In the genomic region with DNA sequence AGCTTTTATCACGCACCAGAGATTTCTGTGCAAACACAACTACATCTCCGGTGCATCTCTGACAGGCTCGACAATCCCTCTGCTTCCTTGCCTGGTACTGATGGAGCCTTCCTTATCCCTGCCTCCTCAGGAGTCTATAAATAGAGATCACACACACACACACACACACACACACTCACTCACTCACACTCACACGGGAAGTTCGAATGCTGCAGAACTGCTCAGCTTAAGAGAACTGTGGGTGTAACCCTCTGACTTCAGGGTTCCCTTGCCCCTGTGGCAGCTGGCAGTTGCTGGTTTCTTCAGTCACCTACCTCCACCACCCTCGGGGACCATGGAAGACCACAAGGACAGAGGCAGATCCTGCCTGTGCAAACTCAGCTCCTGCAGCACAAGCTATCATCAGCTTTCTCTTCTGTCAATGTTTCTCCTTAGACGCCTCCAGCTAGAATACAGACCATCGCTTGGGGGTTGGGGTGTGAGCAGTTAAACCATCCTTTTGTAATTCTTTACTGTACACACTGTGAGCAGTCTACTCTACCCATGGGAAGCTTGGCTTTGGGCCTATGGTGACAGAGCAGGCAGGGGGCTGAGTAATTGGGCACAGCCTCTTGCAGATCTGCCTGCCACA, we compare ENCODE assay signal across 8 mouse cellular contexts.
A peak's percentile ranks its signal among the peaks of the same experiment; 100 is the strongest.
DNase-seq lines count a peak whose midpoint lies in the region; ATAC-seq and TF ChIP-seq lines count a peak whose summit lies in the region.

No protein-coding gene starts in this region.

- no peak for ATAC-seq in kidney, embryonic 15.5 days (replicated peaks; ENCODE audit: low FRiP score)
- ATAC-seq in kidney, embryonic 16.5 days (ENCODE audit: low FRiP score, low TSS enrichment) = no peak
- ATAC-seq in midbrain, postnatal 0 days (ENCODE audit: low FRiP score) = no peak
- no peak for ATAC-seq in granulocyte monocyte progenitor cell, adult 5-6 weeks (replicated peaks; ENCODE audit: poor library complexity, severe bottlenecking)

- H3K9me3 ChIP-seq in kidney, embryonic 15.5 days (replicated peaks) = no peaks in the 10 kb centered on the region
- no peaks in the 10 kb centered on the region for H3K9me3 ChIP-seq in kidney, embryonic 16.5 days (ENCODE audit: low read length)
- H3K9me3 ChIP-seq in midbrain, postnatal 0 days (ENCODE audit: low read length) = no peaks in the 10 kb centered on the region

- 39% methylated on average over 8 of the region's 8 CpGs for WGBS in kidney, embryonic 15.5 days
- WGBS in kidney, embryonic 16.5 days = 45% methylated on average over 8 of the region's 8 CpGs
- 42% methylated on average over 8 of the region's 8 CpGs for WGBS in midbrain, postnatal 0 days

- no peak overlapping the region for H3K9ac ChIP-seq in kidney, embryonic 15.5 days
- H3K9ac ChIP-seq in kidney, embryonic 16.5 days (replicated peaks; ENCODE audit: low read length) = no peak overlapping the region
- H3K9ac ChIP-seq in midbrain, postnatal 0 days (replicated peaks; ENCODE audit: low read length, poor library complexity, severe bottlenecking) = no peak overlapping the region

- no peak for TF ChIP-seq CTCF in cortical plate, adult 2 months (IDR thresholded peaks at IDR 0.05; ENCODE audit: extremely low read depth, insufficient read depth, low read length)
- TF ChIP-seq CTCF in midbrain, postnatal 0 days (IDR thresholded peaks at IDR 0.05) = no peak

- no peaks in the 10 kb centered on the region for H3K36me3 ChIP-seq in kidney, embryonic 15.5 days
- H3K36me3 ChIP-seq in kidney, embryonic 16.5 days (ENCODE audit: insufficient read depth, low read length) = no peaks in the 10 kb centered on the region
- no peaks in the 10 kb centered on the region for H3K36me3 ChIP-seq in midbrain, postnatal 0 days (ENCODE audit: insufficient read depth, low read length)

- 0 out of 2 replicates have a peak overlapping the region, but pooled peaks have one; percentile 32 for H3K27ac ChIP-seq in kidney, embryonic 15.5 days
- no peak overlapping the region for H3K27ac ChIP-seq in kidney, embryonic 16.5 days (ENCODE audit: low read length)
- H3K27ac ChIP-seq in cortical plate, adult 2 months (ENCODE audit: insufficient read depth, low read length) = peak overlapping the region; percentile 88
- peak overlapping the region; percentile 70 for H3K27ac ChIP-seq in midbrain, postnatal 0 days (ENCODE audit: low read depth, low read length)

- no peak overlapping the region for H3K4me2 ChIP-seq in kidney, embryonic 15.5 days
- no peak overlapping the region for H3K4me2 ChIP-seq in kidney, embryonic 16.5 days (replicated peaks; ENCODE audit: low read depth, low read length)
- no peak overlapping the region for H3K4me2 ChIP-seq in midbrain, postnatal 0 days (ENCODE audit: low read depth, low read length, poor library complexity, severe bottlenecking)

- TF ChIP-seq POLR2A in cortical plate, adult 2 months (IDR thresholded peaks at IDR 0.05; ENCODE audit: extremely low read depth, insufficient read depth, low read length) = peak; percentile 50; the same call in 1 of the 2 replicates

- H3K27me3 ChIP-seq in kidney, embryonic 15.5 days = 0 out of 2 replicates have a peak, but pooled peaks cover 12% of the 10 kb centered on the region
- H3K27me3 ChIP-seq in kidney, embryonic 16.5 days (ENCODE audit: insufficient read depth, low read length) = no peaks in the 10 kb centered on the region
- no peaks in the 10 kb centered on the region for H3K27me3 ChIP-seq in midbrain, postnatal 0 days (ENCODE audit: insufficient read depth, low read length)

- H3K4me1 ChIP-seq in kidney, embryonic 15.5 days = peaks cover 21% of the 10 kb centered on the region
- peaks cover 5% of the 10 kb centered on the region for H3K4me1 ChIP-seq in kidney, embryonic 16.5 days (ENCODE audit: insufficient read depth, low read length)
- H3K4me1 ChIP-seq in cortical plate, adult 2 months (ENCODE audit: control insufficient read depth, insufficient read depth, low read length) = peaks cover 20% of the 10 kb centered on the region
- 0 out of 2 replicates have a peak, but pooled peaks cover 11% of the 10 kb centered on the region for H3K4me1 ChIP-seq in midbrain, postnatal 0 days (ENCODE audit: insufficient read depth, low read length)

- peak; percentile 58 to 78 for DNase-seq in frontal cortex, postnatal 36 days (ENCODE audit: low spot score in 2 of 2)
- DNase-seq in midbrain, postnatal 0 days (ENCODE audit: low spot score) = peak; percentile 32
- no peak for DNase-seq in natural killer cell, adult 2 months (ENCODE audit: low spot score in 2 of 2)
- DNase-seq in yolk sac, embryonic 10.5 days (ENCODE audit: low spot score) = no peak

- no peak overlapping the region for H3K4me3 ChIP-seq in kidney, embryonic 15.5 days (replicated peaks)
- no peak overlapping the region for H3K4me3 ChIP-seq in kidney, embryonic 16.5 days (ENCODE audit: low read length)
- H3K4me3 ChIP-seq in cortical plate, adult 2 months (ENCODE audit: insufficient read depth, low read length) = no peak overlapping the region
- H3K4me3 ChIP-seq in midbrain, postnatal 0 days (ENCODE audit: low read depth, low read length) = no peak overlapping the region

Comparison
In these comparisons a context has a peak if more than half of its experiments do, and no peak if none do; other contexts are left out.
1. DNase-seq: peak in frontal cortex, postnatal 36 days (2 of 2) and midbrain, postnatal 0 days (single experiment); none in natural killer cell, adult 2 months (0 of 2) and yolk sac, embryonic 10.5 days (single experiment).